Mouse (Mus musculus) neural tube, embryonic 11.5 days (tissue): Measurements from ENCODE around the gene Rsg1. TPM values are rescaled to one million over a fixed set of nuclear protein-coding genes. Genes with fewer than 3 reads are reported as not detected.

Experiments used
- ATAC-seq: fragments of 200-750 bp; cut with Nextera tagmentation; 2 replicates; pipeline ENCODE4 v1.8.0; 2017; ENCODE audit warnings: moderate number of reproducible peaks, mild to moderate bottlenecking, moderate TSS enrichment, moderate library complexity; ENCODE audit not compliant: insufficient read depth, low FRiP score, low TSS enrichment
- DNase-seq: peaks from one replicate; pipeline ENCODE4 v3.0.0-alpha.2; 2015; ENCODE audit warnings: low spot score
- H3K27ac ChIP-seq: fragments of 300-500 bp; sonication (generic); 2 replicates; pipeline ENCODE4 v1.5.1; 2014; ENCODE audit warnings: low read depth, mild to moderate bottlenecking, low read length
- H3K27me3 ChIP-seq: fragments of 300-500 bp; sonication (generic); 2 replicates; pipeline ENCODE4 v1.6.1; 2014; ENCODE audit warnings: mild to moderate bottlenecking, low read length, mixed read lengths; ENCODE audit not compliant: control insufficient read depth, insufficient read depth
- H3K36me3 ChIP-seq: fragments of 300-500 bp; sonication (generic); 2 replicates; pipeline ENCODE4 v1.6.1; 2014; ENCODE audit warnings: mild to moderate bottlenecking, low read length, moderate library complexity, mixed read lengths; ENCODE audit not compliant: control insufficient read depth, insufficient read depth
- H3K4me1 ChIP-seq: fragments of 300-500 bp; sonication (generic); 2 replicates; pipeline ENCODE4 v1.6.1; 2014; ENCODE audit warnings: low read length, mixed read lengths; ENCODE audit not compliant: control insufficient read depth, insufficient read depth
- H3K4me2 ChIP-seq: fragments of 300-500 bp; sonication (generic); 2 replicates; pipeline ENCODE4 v1.6.1; 2014; ENCODE audit warnings: low read depth, mild to moderate bottlenecking, moderate library complexity
- H3K4me3 ChIP-seq: fragments of 300-500 bp; sonication (generic); 2 replicates; pipeline ENCODE4 v1.5.1; 2014; ENCODE audit warnings: low read depth, low read length
- H3K9ac ChIP-seq: fragments of 300-500 bp; sonication (generic); 2 replicates; pipeline ENCODE4 v1.6.1; 2014; ENCODE audit warnings: mild to moderate bottlenecking, low read length
- H3K9me3 ChIP-seq: fragments of 300-500 bp; sonication (generic); 2 replicates; pipeline ENCODE4 v1.6.1; 2016; ENCODE audit warnings: low read length; ENCODE audit not compliant: control insufficient read depth
- WGBS: fragments of 180-500 bp; shearing (Covaris S2); extraction: QIAGEN DNeasy Blood & Tissue Kit; methylation state at CpG from one replicate; pipeline ENCODE4 v1.1.7; 2014; 5-methylcytosine and 5-hydroxymethylcytosine counted together
- polyA plus RNA-seq: library from polyadenylated mRNA; unstranded; fragments of >200 nt; fragmentation: Nextera tagmentation; extraction: Ambion mirVana; gene quantifications from 2 replicates; pipeline ENCODE4 v1.2.1, GENCODE M21; 2014

Rsg1 gene
- polyA plus RNA-seq, 1 experiment from 2014 or later = 6.5 TPM

DNA sequence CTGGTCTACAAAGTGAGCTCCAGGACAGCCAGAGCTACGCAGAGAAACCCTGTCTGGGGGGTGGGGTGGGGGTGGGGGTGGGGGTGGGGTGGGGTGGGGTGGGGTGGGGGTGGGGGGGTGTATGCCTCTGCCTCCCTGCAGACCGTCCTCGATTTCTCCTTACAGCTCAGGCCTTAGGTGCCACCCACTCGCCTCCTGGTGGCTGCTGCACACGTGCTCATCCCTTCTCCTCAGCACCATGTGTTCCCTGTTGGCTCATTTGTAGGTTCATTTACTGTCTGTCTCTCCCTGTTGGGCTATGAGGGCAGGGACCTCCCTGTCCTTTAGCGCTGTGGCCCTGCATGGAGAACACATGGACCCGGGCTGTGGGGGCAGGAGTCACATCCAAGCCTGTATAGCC is 57.5 kb downstream of the Rsg1 start:
- no peaks in the 10 kb centered on the region for H3K27me3 ChIP-seq
- H3K36me3 ChIP-seq = no peaks in the 10 kb centered on the region
- no peaks in the 10 kb centered on the region for H3K9me3 ChIP-seq
- H3K4me1 ChIP-seq = 0 out of 2 replicates have a peak, but pooled peaks cover 2% of the 10 kb centered on the region
- H3K4me3 ChIP-seq = no peak overlapping the region
- no peak overlapping the region for H3K4me2 ChIP-seq
- WGBS = 83% methylated on average over 6 of the region's 7 CpGs
- H3K9ac ChIP-seq = no peak overlapping the region
- ATAC-seq = no peak
- no peak overlapping the region for H3K27ac ChIP-seq
- DNase-seq = no peak

DNA sequence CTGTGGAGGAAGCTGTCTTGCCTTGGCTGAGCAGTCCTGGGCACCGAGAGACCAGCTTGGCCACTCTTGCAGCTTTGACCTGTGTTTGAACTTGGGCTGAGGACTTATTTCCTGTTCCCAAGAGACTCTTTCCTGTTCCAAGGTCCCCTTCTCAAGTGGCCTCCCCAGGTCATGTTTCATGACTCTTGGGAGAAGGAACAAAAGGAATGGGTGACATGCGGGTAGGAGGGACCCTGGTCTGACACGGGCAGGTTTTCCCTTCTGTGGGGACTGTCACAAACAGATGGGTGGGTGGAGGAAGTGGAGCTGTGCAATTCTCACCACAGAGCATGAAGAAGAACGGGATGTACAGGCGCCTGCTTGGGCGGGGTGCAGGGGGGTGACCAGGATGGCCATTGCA is 58.0 kb downstream of the Rsg1 start:
- no peak for DNase-seq
- H3K9ac ChIP-seq = no peak overlapping the region
- H3K9me3 ChIP-seq = no peaks in the 10 kb centered on the region
- no peak overlapping the region for H3K4me2 ChIP-seq
- no peak overlapping the region for H3K4me3 ChIP-seq
- no peaks in the 10 kb centered on the region for H3K36me3 ChIP-seq
- 0 out of 2 replicates have a peak, but pooled peaks cover 2% of the 10 kb centered on the region for H3K4me1 ChIP-seq
- no peak overlapping the region for H3K27ac ChIP-seq
- H3K27me3 ChIP-seq = no peaks in the 10 kb centered on the region
- 82% methylated on average over 6 of the region's 6 CpGs for WGBS
- no peak for ATAC-seq

DNA sequence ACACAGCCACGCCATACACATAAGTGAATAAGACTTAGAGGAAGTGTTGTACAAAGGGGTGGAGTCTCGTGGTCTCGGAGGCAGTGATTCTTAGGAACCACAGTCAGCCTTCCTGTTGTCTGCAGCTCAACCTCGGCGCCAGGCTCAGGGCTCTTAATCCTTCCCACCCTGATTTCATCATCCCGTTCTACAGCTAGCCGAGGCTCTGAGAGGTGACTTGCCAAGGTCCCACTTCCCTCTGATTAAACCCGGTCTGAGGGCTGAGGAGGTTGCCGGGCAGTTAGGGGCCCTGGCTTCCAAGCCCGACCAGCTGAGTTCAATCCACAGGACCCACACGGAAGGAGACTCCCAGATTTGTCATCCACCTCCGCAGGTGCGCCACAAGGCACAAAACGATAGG is 59.1 kb downstream of the Rsg1 start:
- ATAC-seq (no peak), DNase-seq (no peak)
- no peaks in the 10 kb centered on the region for H3K36me3 ChIP-seq
- H3K4me2 ChIP-seq = peak overlapping the region; percentile 4; the same call in 1 of the 2 replicates
- 24% methylated on average over 14 of the region's 14 CpGs for WGBS
- H3K27me3 ChIP-seq = no peaks in the 10 kb centered on the region
- 0 out of 2 replicates have a peak, but pooled peaks cover 2% of the 10 kb centered on the region for H3K4me1 ChIP-seq
- H3K27ac ChIP-seq = no peak overlapping the region
- H3K4me3 ChIP-seq = no peak overlapping the region
- no peaks in the 10 kb centered on the region for H3K9me3 ChIP-seq
- peak overlapping the region; percentile 7; the same call in 1 of the 2 replicates for H3K9ac ChIP-seq

- Histone ChIP-seq H3K4me1 (0 out of 2 replicates have a peak, but pooled peaks cover 2% of the 10 kb centered on the region), H3K27ac (no peak overlapping the region), H3K9ac (peak overlapping the region; percentile 7; the same call in 1 of the 2 replicates), H3K9me3 (no peaks in the 10 kb centered on the region), H3K27me3 (no peaks in the 10 kb centered on the region), H3K36me3 (no peaks in the 10 kb centered on the region), H3K4me2 (peak overlapping the region; percentile 4; the same call in 1 of the 2 replicates), H3K4me3 (no peak overlapping the region)
- WGBS = 15% methylated on average over 12 of the region's 12 CpGs
- ATAC-seq = peak; percentile 88
- DNase-seq = peak; percentile 87
Observed at GRCm38 (mm10) chr4:141273296-141273695, 59.5 kb downstream of the Rsg1 start.

- Histone ChIP-seq H3K27ac (no peak overlapping the region), H3K9me3 (no peaks in the 10 kb centered on the region), H3K9ac (no peak overlapping the region), H3K36me3 (no peaks in the 10 kb centered on the region), H3K27me3 (no peaks in the 10 kb centered on the region), H3K4me1 (0 out of 2 replicates have a peak, but pooled peaks cover 2% of the 10 kb centered on the region), H3K4me2 (no peak overlapping the region), H3K4me3 (no peak overlapping the region)
- DNase-seq (no peak), ATAC-seq (no peak)
- WGBS = 44% methylated on average over 23 of the region's 23 CpGs
Observed at GRCm38 (mm10) chr4:141274485-141275341, 61.0 kb downstream of the Rsg1 start.

Other genes starting within 250 kb of the Rsg1 start
- gene Atp13a2, start 227.1 kb upstream of the Rsg1 start, polyA plus RNA-seq = 58.7 and 59.7 TPM in 2 replicates
- gene Mfap2, start 203.5 kb upstream of the Rsg1 start, polyA plus RNA-seq = 279 and 295 TPM in 2 replicates
- 7.9 and 10.3 TPM in 2 replicates for gene Crocc, start 153.4 kb upstream of the Rsg1 start, polyA plus RNA-seq
- 47.7 and 53.0 TPM in 2 replicates for gene Necap2, start 135.6 kb upstream of the Rsg1 start, polyA plus RNA-seq
- not detected in 2 replicates for gene Spata21, start 125.6 kb upstream of the Rsg1 start, polyA plus RNA-seq
- 30.7 and 32.1 TPM in 2 replicates for gene Szrd1, start 74.2 kb upstream of the Rsg1 start, polyA plus RNA-seq
- 29.3 and 30.3 TPM in 2 replicates for gene Fbxo42, start 66.0 kb upstream of the Rsg1 start, polyA plus RNA-seq
- gene Arhgef19, start 25.5 kb downstream of the Rsg1 start, polyA plus RNA-seq = 1.2 and 2.3 TPM in 2 replicates
- 1.6 and 2.5 TPM in 2 replicates for gene Epha2, start 87.3 kb downstream of the Rsg1 start, polyA plus RNA-seq
- 0.34 and 0.85 TPM in 2 replicates for gene Fam131c, start 154.3 kb downstream of the Rsg1 start, polyA plus RNA-seq
- 0.09 TPM in 1 of 2 replicates, not detected in the other for gene Clcnka, start 184.8 kb downstream of the Rsg1 start, polyA plus RNA-seq
- not detected in 2 replicates for gene Clcnkb, start 202.1 kb downstream of the Rsg1 start, polyA plus RNA-seq
- gene Hspb7, start 206.8 kb downstream of the Rsg1 start, polyA plus RNA-seq = 0.11 TPM in 1 of 2 replicates, not detected in the other
- gene Srarp, start 222.1 kb downstream of the Rsg1 start, polyA plus RNA-seq = not detected in 2 replicates
- 46.5 and 48.0 TPM in 2 replicates for gene Zbtb17, start 230.7 kb downstream of the Rsg1 start, polyA plus RNA-seq